Mouse (Mus musculus): ENCODE data around the gene Usp48.

DNA sequence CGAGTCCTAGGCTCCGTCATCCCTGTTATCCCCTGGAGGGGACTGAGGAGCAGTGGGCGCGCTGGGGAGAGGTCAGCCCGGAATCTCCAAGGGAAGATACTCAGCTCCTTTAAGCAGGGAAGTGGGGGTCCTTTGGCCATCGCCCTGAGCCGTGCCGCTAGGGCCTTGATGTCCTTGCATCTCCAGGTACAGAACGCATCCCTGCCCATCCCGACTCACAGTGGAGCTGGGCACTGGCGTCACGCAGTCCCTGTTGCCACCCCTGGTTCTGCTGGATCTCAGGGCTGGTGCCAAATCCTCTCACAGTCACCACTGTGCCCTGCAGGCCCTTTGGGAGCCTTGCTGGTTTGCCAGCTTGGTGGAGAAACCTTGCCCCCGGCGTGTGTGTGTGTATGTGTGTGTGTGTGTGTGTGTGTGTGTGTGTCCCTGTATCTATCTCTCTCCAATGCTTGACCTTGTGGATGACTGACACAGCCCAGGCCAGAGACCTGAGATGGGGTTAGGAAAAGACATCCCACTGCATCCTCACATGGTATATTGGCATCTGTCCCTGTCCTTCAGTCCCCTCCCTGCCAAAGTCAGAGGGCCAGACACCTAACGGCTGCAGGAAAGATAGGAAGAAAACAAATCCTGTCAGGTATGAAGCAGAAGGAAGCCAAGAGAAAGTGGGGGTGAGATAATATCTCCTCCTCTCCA, 71.6 kb downstream of the Usp48 start:
- TF ChIP-seq CTCF (IDR thresholded peaks at IDR 0.05; ENCODE audit: low read depth, low read length) (no peak), POLR2A (IDR thresholded peaks at IDR 0.05; ENCODE audit: borderline replicate concordance, low read depth, low read length) (no peak)
